Mouse (Mus musculus): ENCODE data around the gene Fastk. TPM values are rescaled to one million over a fixed set of nuclear protein-coding genes. Genes with fewer than 3 reads are reported as not detected.
A peak's percentile ranks its signal among the peaks of the same experiment; 100 is the strongest.

Fastk gene
- total RNA-seq, 2 experiments from 2014 or later, result 130 to 137 TPM

- intact Hi-C loops (cut with DNase I), result no loop called here
- no peak for DNase-seq (ENCODE audit: low spot score in 2 of 2)
These were observed 10.0 kb upstream of the Fastk start for GRCm38 (mm10) chr5:24455076-24455475.

GRCm38 (mm10) chr5:24453985-24454303, 8.9 kb upstream of the Fastk start:
- intact Hi-C loops (cut with DNase I), result no loop called here

GRCm38 (mm10) chr5:24453283-24453984, 8.3 kb upstream of the Fastk start:
- DNase-seq (ENCODE audit: low spot score in 2 of 2), result no peak
- intact Hi-C loops (cut with DNase I), result no loop called here

More at GRCm38 (mm10) chr5:24453985-24454303, 8.9 kb upstream of the Fastk start:
- DNase-seq (ENCODE audit: low spot score in 2 of 2), result no peak

GRCm38 (mm10) chr5:24452691-24453233, 7.7 kb upstream of the Fastk start:
- DNase-seq (ENCODE audit: low spot score in 2 of 2), result peak in 1 of 2 experiments; percentile 42
- intact Hi-C loops (cut with DNase I), result no loop called here

- peak in 1 of 2 experiments; percentile 35 for DNase-seq (ENCODE audit: low spot score in 2 of 2)
- intact Hi-C loops (cut with DNase I), result no loop called here
These were observed 7.1 kb upstream of the Fastk start, which contains the start of gene Agap3 for GRCm38 (mm10) chr5:24452030-24452690. Gene Agap3, plus strand, starts transcription at chr5:24452177.

GRCm38 (mm10) chr5:24451264-24452029, 6.4 kb upstream of the Fastk start:
- intact Hi-C loops (cut with DNase I), result no loop called here

GRCm38 (mm10) chr5:24447624-24448298, 2.7 kb upstream of the Fastk start, which contains the start of gene Tmub1:
Gene Tmub1, minus strand, starts transcription at chr5:24447854.
- DNase-seq (ENCODE audit: low spot score in 2 of 2), result peak; percentile 85 to 91
- intact Hi-C loops (cut with DNase I), result no loop called here

More at GRCm38 (mm10) chr5:24451264-24452029, 6.4 kb upstream of the Fastk start:
- peak; percentile 89 for DNase-seq (ENCODE audit: low spot score in 2 of 2)

- no peak for DNase-seq (ENCODE audit: low spot score in 2 of 2)
- intact Hi-C loops (cut with DNase I), result no loop called here
These were observed 1.5 kb upstream of the Fastk start for GRCm38 (mm10) chr5:24446630-24447029.

GRCm38 (mm10) chr5:24445428-24446080, 467 bp upstream of the Fastk start:
- intact Hi-C loops (cut with DNase I), result loop anchor here (1.0 kb wide), 1 partner anchor 22 kb away; the partner anchor contains the start of genes Cdk5 and Slc4a2
- no peak for DNase-seq (ENCODE audit: low spot score in 2 of 2)

GRCm38 (mm10) chr5:24443927-24444326, 1.2 kb downstream of the Fastk start:
- intact Hi-C loops (cut with DNase I), result no loop called here
- DNase-seq (ENCODE audit: low spot score in 2 of 2), result no peak

GRCm38 (mm10) chr5:24443204-24443603, 1.9 kb downstream of the Fastk start:
- intact Hi-C loops (cut with DNase I), result no loop called here
- DNase-seq (ENCODE audit: low spot score in 2 of 2), result no peak

- intact Hi-C loops (cut with DNase I), result no loop called here
- DNase-seq (ENCODE audit: low spot score in 2 of 2), result no peak
These were observed 3.1 kb downstream of the Fastk start for GRCm38 (mm10) chr5:24442029-24442428.

- intact Hi-C loops (cut with DNase I), result no loop called here
These were observed 3.9 kb downstream of the Fastk start for GRCm38 (mm10) chr5:24441187-24441586.

GRCm38 (mm10) chr5:24433993-24434392, 11.1 kb downstream of the Fastk start:
- intact Hi-C loops (cut with DNase I), result no loop called here
- no peak for DNase-seq (ENCODE audit: low spot score in 2 of 2)

More at GRCm38 (mm10) chr5:24441187-24441586, 3.9 kb downstream of the Fastk start:
- no peak for DNase-seq (ENCODE audit: low spot score in 2 of 2)

- no peak for DNase-seq (ENCODE audit: low spot score in 2 of 2)
These were observed 16.5 kb downstream of the Fastk start for GRCm38 (mm10) chr5:24428596-24428995.

GRCm38 (mm10) chr5:24427981-24428402, 17.1 kb downstream of the Fastk start:
- intact Hi-C loops (cut with DNase I), result no loop called here
- DNase-seq (ENCODE audit: low spot score in 2 of 2), result no peak

More at GRCm38 (mm10) chr5:24428596-24428995, 16.5 kb downstream of the Fastk start:
- intact Hi-C loops (cut with DNase I), result no loop called here

GRCm38 (mm10) chr5:24427285-24427633, 17.8 kb downstream of the Fastk start:
- intact Hi-C loops (cut with DNase I), result no loop called here
- DNase-seq (ENCODE audit: low spot score in 2 of 2), result no peak

- intact Hi-C loops (cut with DNase I), result no loop called here
- DNase-seq (ENCODE audit: low spot score in 2 of 2), result no peak
These were observed 18.4 kb downstream of the Fastk start for GRCm38 (mm10) chr5:24426556-24427284.
